ENCODE assay signal across 12 mouse cellular contexts in genomic region chr11:114336839-114337484, GRCm38 (mm10).
DNase-seq lines count a peak whose midpoint lies in the region; ATAC-seq and TF ChIP-seq lines count a peak whose summit lies in the region.
"Had no signal": no experiment of that assay in that cellular context is flagged by ENCODE, and none has a peak within 500 bp of the region (broad histone marks: within the 10 kb centered on the region; RNA-seq: fewer than 3 reads in every experiment).

No protein-coding gene starts in this region.

- H3K9ac ChIP-seq in stomach, embryonic 14.5 days (replicated peaks; ENCODE audit: low read depth, low read length): no peak overlapping the region
- no peak overlapping the region for H3K9ac ChIP-seq in stomach, postnatal 0 days (ENCODE audit: low read length)
- H3K9ac ChIP-seq in limb, embryonic 13.5 days: no peak overlapping the region
- H3K9ac ChIP-seq: heart, embryonic 12.5 days; lung, embryonic 15.5 days had no signal

- no peaks in the 10 kb centered on the region for H3K4me1 ChIP-seq in stomach, embryonic 14.5 days (ENCODE audit: control insufficient read depth, insufficient read depth, low read length)
- H3K4me1 ChIP-seq in stomach, postnatal 0 days (replicated peaks; ENCODE audit: control insufficient read depth, insufficient read depth): no peaks in the 10 kb centered on the region
- peaks cover 18% of the 10 kb centered on the region for H3K4me1 ChIP-seq in limb, embryonic 13.5 days
- H3K4me1 ChIP-seq: lung, embryonic 15.5 days had no signal

- ATAC-seq in stomach, embryonic 14.5 days (ENCODE audit: insufficient number of reproducible peaks, insufficient read depth, low FRiP score, low read depth): no peak
- no peak for ATAC-seq in stomach, postnatal 0 days (ENCODE audit: low FRiP score, low TSS enrichment)
- ATAC-seq in limb, embryonic 13.5 days (ENCODE audit: low FRiP score, low read depth): no peak
- ATAC-seq: intestine, embryonic 16.5 days had no signal

- no peaks in the 10 kb centered on the region for H3K9me3 ChIP-seq in stomach, embryonic 14.5 days (ENCODE audit: control insufficient read depth, low read depth, low read length)
- no peaks in the 10 kb centered on the region for H3K9me3 ChIP-seq in stomach, postnatal 0 days (ENCODE audit: control insufficient read depth, low read length)
- H3K9me3 ChIP-seq in limb, embryonic 13.5 days: no peaks in the 10 kb centered on the region
- H3K9me3 ChIP-seq: heart, embryonic 12.5 days; lung, embryonic 15.5 days had no signal

- H3K4me2 ChIP-seq in stomach, embryonic 14.5 days (replicated peaks; ENCODE audit: low read depth, low read length): no peak overlapping the region
- H3K4me2 ChIP-seq in stomach, postnatal 0 days (replicated peaks; ENCODE audit: low read depth): no peak overlapping the region
- H3K4me2 ChIP-seq in limb, embryonic 13.5 days (replicated peaks): no peak overlapping the region
- H3K4me2 ChIP-seq: heart, embryonic 12.5 days; lung, embryonic 15.5 days had no signal

- TF ChIP-seq CTCF in stomach, postnatal 0 days (IDR thresholded peaks at IDR 0.05; ENCODE audit: low read depth): no peak

- no peak for TF ChIP-seq EP300 in stomach, postnatal 0 days (optimal IDR thresholded peaks at IDR 0.05)

- 67% methylated on average over 12 of the region's 12 CpGs for WGBS in stomach, embryonic 14.5 days
- WGBS in stomach, postnatal 0 days: 54% methylated on average over 12 of the region's 12 CpGs
- 58% methylated on average over 12 of the region's 12 CpGs for WGBS in limb, embryonic 13.5 days

- H3K27ac ChIP-seq in stomach, embryonic 14.5 days (ENCODE audit: low read length): peak overlapping the region; percentile 15; the same call in 1 of the 2 replicates
- no peak overlapping the region for H3K27ac ChIP-seq in stomach, postnatal 0 days (replicated peaks)
- H3K27ac ChIP-seq in limb, embryonic 13.5 days: peak overlapping the region; percentile 23; the same call in 1 of the 2 replicates
- H3K27ac ChIP-seq: lung, embryonic 15.5 days had no signal

- peak; percentile 9 for DNase-seq in cerebellum, adult 11 months
- no peak for DNase-seq in cerebellum, adult 11-12 months
- DNase-seq in stomach, postnatal 0 days (ENCODE audit: low spot score): no peak
- DNase-seq in adrenal gland, postnatal 4 days (ENCODE audit: low spot score in 2 of 2): no peak
- no peak for DNase-seq in thymus, postnatal 36 days
- no peak for DNase-seq in adipocyte (ENCODE audit: low spot score)
- DNase-seq: adrenal gland, postnatal 10 days had no signal

- H3K4me3 ChIP-seq in stomach, embryonic 14.5 days (ENCODE audit: low read depth, low read length): no peak overlapping the region
- no peak overlapping the region for H3K4me3 ChIP-seq in stomach, postnatal 0 days (ENCODE audit: low read depth, low read length)
- no peak overlapping the region for H3K4me3 ChIP-seq in limb, embryonic 13.5 days
- H3K4me3 ChIP-seq: heart, embryonic 12.5 days; lung, embryonic 15.5 days had no signal

- H3K27me3 ChIP-seq in stomach, embryonic 14.5 days (ENCODE audit: control insufficient read depth, insufficient read depth, low read length): no peaks in the 10 kb centered on the region
- no peaks in the 10 kb centered on the region for H3K27me3 ChIP-seq in stomach, postnatal 0 days (ENCODE audit: control insufficient read depth, insufficient read depth, low read length)
- no peaks in the 10 kb centered on the region for H3K27me3 ChIP-seq in limb, embryonic 13.5 days
- H3K27me3 ChIP-seq: lung, embryonic 15.5 days had no signal

- no peaks in the 10 kb centered on the region for H3K36me3 ChIP-seq in stomach, embryonic 14.5 days (ENCODE audit: control insufficient read depth, insufficient read depth, low read length)
- H3K36me3 ChIP-seq in stomach, postnatal 0 days (ENCODE audit: control insufficient read depth, insufficient read depth, low read length): no peaks in the 10 kb centered on the region
- no peaks in the 10 kb centered on the region for H3K36me3 ChIP-seq in limb, embryonic 13.5 days
- H3K36me3 ChIP-seq: heart, embryonic 12.5 days; lung, embryonic 15.5 days had no signal
